Mouse (Mus musculus) embryonic facial prominence, embryonic 11.5 days (tissue): ENCODE results near the gene Actl7b. TPM values are rescaled to one million over a fixed set of nuclear protein-coding genes. Genes with fewer than 3 reads are reported as not detected.
A peak's percentile ranks its signal among the peaks of the same experiment; 100 is the strongest.

Experiments
- ATAC-seq: fragments of 200-750 bp; cut with Nextera tagmentation; replicated peaks from 2 replicates; pipeline ENCODE4 v1.8.0; 2017; ENCODE audit warnings: low read depth; ENCODE audit not compliant: insufficient number of reproducible peaks, low FRiP score, low TSS enrichment
- DNase-seq: peaks from one replicate; pipeline ENCODE4 v3.0.0-alpha.2; 2015; ENCODE audit warnings: low spot score
- H3K27ac ChIP-seq: fragments of 300-500 bp; sonication (generic); replicated peaks from 2 replicates; pipeline ENCODE4 v1.5.1; 2014; ENCODE audit warnings: mild to moderate bottlenecking, low read depth, low read length, control low read depth
- H3K27me3 ChIP-seq: fragments of 300-500 bp; sonication (generic); 2 replicates; pipeline ENCODE4 v1.6.1; 2014; ENCODE audit warnings: mild to moderate bottlenecking, low read length, moderate library complexity, mixed read lengths; ENCODE audit not compliant: control insufficient read depth, insufficient read depth
- H3K36me3 ChIP-seq: fragments of 300-500 bp; sonication (generic); replicated peaks from 2 replicates; pipeline ENCODE4 v1.6.1; 2014; ENCODE audit warnings: low read depth, mild to moderate bottlenecking, low read length, moderate library complexity, mixed read lengths; ENCODE audit not compliant: control insufficient read depth, insufficient read depth
- H3K4me1 ChIP-seq: fragments of 300-500 bp; sonication (generic); 2 replicates; pipeline ENCODE4 v1.6.1; 2014; ENCODE audit warnings: low read length, mixed read lengths; ENCODE audit not compliant: control insufficient read depth, insufficient read depth
- H3K4me2 ChIP-seq: fragments of 300-500 bp; sonication (generic); 2 replicates; pipeline ENCODE4 v1.6.1; 2014; ENCODE audit warnings: low read depth, mild to moderate bottlenecking, control low read depth, low read length, moderate library complexity
- H3K4me3 ChIP-seq: fragments of 300-500 bp; sonication (generic); 2 replicates; pipeline ENCODE4 v1.5.1; 2014; ENCODE audit warnings: low read depth, low read length, control low read depth
- H3K9ac ChIP-seq: fragments of 300-500 bp; sonication (generic); replicated peaks from 2 replicates; pipeline ENCODE4 v1.6.1; 2014; ENCODE audit warnings: mild to moderate bottlenecking, control low read depth, low read length
- H3K9me3 ChIP-seq: fragments of 300-500 bp; sonication (generic); replicated peaks from 2 replicates; pipeline ENCODE4 v1.6.1; 2016; ENCODE audit warnings: mild to moderate bottlenecking, low read length, inconsistent platforms, mixed read lengths; ENCODE audit not compliant: control insufficient read depth
- WGBS: fragments of 180-500 bp; shearing (Covaris S2); extraction: QIAGEN DNeasy Blood & Tissue Kit; methylation state at CpG from one replicate; pipeline ENCODE4 v1.1.7; 2014; 5-methylcytosine and 5-hydroxymethylcytosine counted together
- polyA plus RNA-seq: library from polyadenylated mRNA; unstranded; fragments of >200 nt; fragmentation: Nextera tagmentation; extraction: Ambion mirVana; gene quantifications from 2 replicates; pipeline ENCODE4 v1.2.1, GENCODE M21; 2014

The Actl7b gene
- polyA plus RNA-seq, 1 experiment from 2014 or later: not detected

- Histone ChIP-seq H3K27ac (no peak overlapping the region), H3K4me3 (no peak overlapping the region), H3K4me2 (no peak overlapping the region), H3K36me3 (no peaks in the 10 kb centered on the region), H3K9ac (no peak overlapping the region), H3K27me3 (no peaks in the 10 kb centered on the region), H3K9me3 (no peaks in the 10 kb centered on the region), H3K4me1 (no peaks in the 10 kb centered on the region)
- DNase-seq: peak; percentile 58
- ATAC-seq: no peak
- WGBS: 30% methylated on average over 3 of the region's 3 CpGs
Measured at GRCm38 (mm10) chr4:56721469-56721868, 19.8 kb downstream of the Actl7b start.

DNA sequence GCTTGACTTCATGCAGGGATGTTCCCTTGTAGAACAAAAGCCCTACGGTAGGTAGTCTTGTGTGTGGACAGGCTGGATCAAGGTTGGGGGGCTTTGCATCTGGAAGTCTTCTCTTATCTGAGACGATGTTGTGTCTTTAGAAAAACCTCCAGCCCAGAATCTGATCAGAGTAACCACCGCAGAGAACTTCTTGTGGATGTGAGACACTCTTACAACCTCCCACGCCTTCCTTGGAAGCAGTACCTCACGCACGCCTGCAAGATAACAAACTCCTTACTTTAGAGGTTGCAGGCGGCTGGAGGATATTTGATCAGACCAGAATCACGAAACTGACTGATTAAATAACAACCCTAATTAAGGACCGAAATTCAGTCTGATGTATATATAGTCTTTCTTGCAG, 20.8 kb downstream of the Actl7b start:
- Histone ChIP-seq H3K9me3 (no peaks in the 10 kb centered on the region), H3K4me3 (no peak overlapping the region), H3K9ac (no peak overlapping the region), H3K27ac (no peak overlapping the region), H3K4me2 (no peak overlapping the region), H3K36me3 (no peaks in the 10 kb centered on the region), H3K4me1 (no peaks in the 10 kb centered on the region), H3K27me3 (no peaks in the 10 kb centered on the region)
- ATAC-seq: no peak
- no peak for DNase-seq
- whole genome bisulfite sequencing: 79% methylated on average over 9 of the region's 9 CpGs

- no peak overlapping the region for H3K4me3 ChIP-seq
- no peaks in the 10 kb centered on the region for H3K27me3 ChIP-seq
- WGBS: 69% methylated on average over 9 of the region's 9 CpGs
- ATAC-seq: no peak
- no peak overlapping the region for H3K27ac ChIP-seq
- H3K36me3 ChIP-seq: no peaks in the 10 kb centered on the region
- H3K4me2 ChIP-seq: no peak overlapping the region
- H3K4me1 ChIP-seq: no peaks in the 10 kb centered on the region
- no peak overlapping the region for H3K9ac ChIP-seq
- DNase-seq: no peak
- H3K9me3 ChIP-seq: no peaks in the 10 kb centered on the region
Measured at GRCm38 (mm10) chr4:56719456-56719855, 21.8 kb downstream of the Actl7b start.

- no peaks in the 10 kb centered on the region for H3K9me3 ChIP-seq
- ATAC-seq (no peak), DNase-seq (no peak)
- no peak overlapping the region for H3K4me2 ChIP-seq
- no peak overlapping the region for H3K9ac ChIP-seq
- no peaks in the 10 kb centered on the region for H3K36me3 ChIP-seq
- no peak overlapping the region for H3K27ac ChIP-seq
- 63% methylated on average over 12 of the region's 12 CpGs for WGBS
- no peak overlapping the region for H3K4me3 ChIP-seq
- H3K4me1 ChIP-seq: no peaks in the 10 kb centered on the region
- H3K27me3 ChIP-seq: no peaks in the 10 kb centered on the region
Measured at GRCm38 (mm10) chr4:56718573-56719442, 22.4 kb downstream of the Actl7b start.

DNA sequence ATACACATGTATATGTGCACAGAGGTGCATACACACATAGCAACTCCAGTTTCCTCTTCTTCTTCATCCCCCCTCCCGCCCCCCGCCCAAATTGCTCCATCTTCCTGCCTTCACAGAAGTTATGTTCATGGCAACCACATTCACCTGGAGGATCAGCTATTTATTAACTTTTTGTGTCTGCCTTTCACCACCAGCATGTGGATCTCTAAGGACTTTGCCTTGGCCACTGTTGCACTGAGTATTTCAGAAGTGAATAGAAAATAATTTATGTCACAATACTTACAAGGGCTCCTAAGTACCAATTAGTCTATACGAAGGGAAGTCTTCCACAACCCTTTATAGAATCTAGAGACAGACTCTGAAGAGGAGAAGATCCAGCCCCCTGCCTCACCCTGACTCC, 23.3 kb downstream of the Actl7b start:
- H3K9ac ChIP-seq: no peak overlapping the region
- no peaks in the 10 kb centered on the region for H3K9me3 ChIP-seq
- 94% methylated on average over 3 of the region's 3 CpGs for WGBS
- H3K27me3 ChIP-seq: no peaks in the 10 kb centered on the region
- DNase-seq: no peak
- H3K4me2 ChIP-seq: no peak overlapping the region
- H3K36me3 ChIP-seq: no peaks in the 10 kb centered on the region
- no peak overlapping the region for H3K4me3 ChIP-seq
- no peak for ATAC-seq
- H3K4me1 ChIP-seq: no peaks in the 10 kb centered on the region
- H3K27ac ChIP-seq: no peak overlapping the region

DNA sequence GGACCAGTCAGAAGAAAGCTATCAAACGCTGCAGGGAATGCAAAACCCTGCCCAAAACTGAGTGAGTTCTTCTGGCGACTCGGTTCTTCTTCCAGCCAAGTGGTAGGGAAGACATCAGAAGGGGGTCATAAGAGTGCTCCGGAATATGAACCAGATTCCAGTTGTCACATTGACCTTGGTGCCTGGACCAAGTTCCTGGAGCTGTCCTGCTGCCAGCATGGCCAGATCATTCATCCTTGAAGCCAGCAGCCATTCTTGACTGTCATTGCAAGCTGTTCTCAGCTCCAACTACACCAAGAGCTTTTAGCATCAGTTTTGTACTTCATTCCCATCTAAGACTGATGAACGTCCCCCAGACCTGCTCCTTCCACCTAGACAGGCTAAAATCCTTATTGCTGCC, 24.4 kb downstream of the Actl7b start:
- 57% methylated on average over 5 of the region's 5 CpGs for WGBS
- ATAC-seq (no peak), DNase-seq (no peak)
- no peak overlapping the region for H3K4me3 ChIP-seq
- no peaks in the 10 kb centered on the region for H3K4me1 ChIP-seq
- no peak overlapping the region for H3K9ac ChIP-seq
- H3K4me2 ChIP-seq: no peak overlapping the region
- H3K36me3 ChIP-seq: no peaks in the 10 kb centered on the region
- no peaks in the 10 kb centered on the region for H3K27me3 ChIP-seq
- no peak overlapping the region for H3K27ac ChIP-seq
- no peaks in the 10 kb centered on the region for H3K9me3 ChIP-seq

DNA sequence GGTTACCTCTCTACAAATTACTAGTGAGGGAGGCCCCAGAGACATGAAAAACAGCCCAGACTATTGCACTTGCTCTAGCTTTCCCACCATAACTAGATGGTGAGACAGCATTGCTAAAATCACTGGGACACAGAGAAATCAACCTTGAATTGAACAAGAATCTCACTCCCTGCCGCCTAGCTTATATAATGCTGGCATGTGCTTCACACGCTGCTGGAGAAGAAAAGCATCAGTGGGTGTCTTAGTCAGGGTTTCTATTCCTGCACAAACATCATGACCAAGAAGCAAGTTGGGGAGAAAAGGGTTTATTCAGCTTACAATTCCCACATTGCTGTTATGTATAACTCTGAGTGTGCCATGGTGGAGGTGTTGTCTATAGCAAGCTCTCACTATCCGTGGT, 28.1 kb downstream of the Actl7b start:
- H3K9ac ChIP-seq: no peak overlapping the region
- WGBS: 90% methylated on average over 3 of the region's 3 CpGs
- no peak overlapping the region for H3K27ac ChIP-seq
- H3K4me2 ChIP-seq: no peak overlapping the region
- ATAC-seq (no peak), DNase-seq (no peak)
- H3K4me1 ChIP-seq: no peaks in the 10 kb centered on the region
- H3K27me3 ChIP-seq: no peaks in the 10 kb centered on the region
- H3K4me3 ChIP-seq: no peak overlapping the region
- no peaks in the 10 kb centered on the region for H3K36me3 ChIP-seq
- no peaks in the 10 kb centered on the region for H3K9me3 ChIP-seq

GRCm38 (mm10) chr4:56702234-56702633, 39.0 kb downstream of the Actl7b start:
- 10% methylated on average over 10 of the region's 10 CpGs for WGBS
- Histone ChIP-seq H3K9me3 (no peaks in the 10 kb centered on the region), H3K9ac (no peak overlapping the region), H3K4me3 (no peak overlapping the region), H3K36me3 (no peaks in the 10 kb centered on the region), H3K27ac (no peak overlapping the region), H3K27me3 (no peaks in the 10 kb centered on the region), H3K4me2 (no peak overlapping the region), H3K4me1 (no peaks in the 10 kb centered on the region)
- ATAC-seq (no peak), DNase-seq (peak; percentile 40)
